ENCODE assay signal across 18 mouse cellular contexts in the genomic region with DNA sequence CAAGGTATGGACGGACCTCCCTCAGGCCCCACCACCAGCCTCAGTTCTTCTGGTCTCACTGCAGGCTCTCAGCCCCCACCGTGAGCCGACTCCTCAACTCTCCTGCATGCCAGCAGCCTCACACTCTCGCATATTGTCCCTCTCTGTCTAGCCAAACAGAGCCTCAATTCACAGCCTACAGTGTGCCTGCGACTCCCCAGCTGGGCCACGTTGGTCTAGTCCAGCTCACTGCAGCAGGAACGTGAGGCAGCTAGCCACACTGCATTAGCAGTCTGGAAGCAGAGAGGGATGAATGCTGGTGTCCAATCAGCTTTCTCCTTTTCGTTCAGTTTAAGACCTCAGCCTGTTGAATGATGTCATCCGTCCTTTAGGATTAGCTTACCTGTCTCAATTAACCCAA. TPM values are rescaled to one million over a fixed set of nuclear protein-coding genes. Genes with fewer than 3 reads are reported as not detected.
DNase-seq lines count a peak whose midpoint lies in the region; ATAC-seq and TF ChIP-seq lines count a peak whose summit lies in the region.
"Had no signal": no experiment of that assay in that cellular context is flagged by ENCODE, and none has a peak within 500 bp of the region (broad histone marks: within the 10 kb centered on the region; RNA-seq: fewer than 3 reads in every experiment).

No protein-coding gene starts in this region.

- H3K4me2 ChIP-seq in lung, embryonic 15.5 days: no peak overlapping the region
- H3K4me2 ChIP-seq in hindbrain, postnatal 0 days (ENCODE audit: low read depth, low read length): no peak overlapping the region
- H3K4me2 ChIP-seq: liver, embryonic 15.5 days had no signal

- H3K27me3 ChIP-seq in lung, embryonic 15.5 days: no peaks in the 10 kb centered on the region
- no peaks in the 10 kb centered on the region for H3K27me3 ChIP-seq in hindbrain, postnatal 0 days (ENCODE audit: insufficient read depth, low read length)
- H3K27me3 ChIP-seq: liver, embryonic 15.5 days; Patski had no signal

- no peak overlapping the region for H3K9ac ChIP-seq in lung, embryonic 15.5 days
- no peak overlapping the region for H3K9ac ChIP-seq in hindbrain, postnatal 0 days (replicated peaks; ENCODE audit: low read length)
- H3K9ac ChIP-seq: liver, embryonic 15.5 days had no signal

- TF ChIP-seq CTCF in lung, adult 2 months (IDR thresholded peaks at IDR 0.05; ENCODE audit: insufficient read depth, low read length): no peak
- no peak for TF ChIP-seq CTCF in brain, embryonic 14.5 days (IDR thresholded peaks at IDR 0.05; ENCODE audit: borderline replicate concordance, extremely low read depth, insufficient read depth, insufficient read length)
- TF ChIP-seq CTCF in hindbrain, postnatal 0 days (IDR thresholded peaks at IDR 0.05; ENCODE audit: low read depth): no peak

- no peak for TF ChIP-seq POLR2A in lung, adult 2 months (IDR thresholded peaks at IDR 0.05; ENCODE audit: borderline replicate concordance, extremely low read depth, low read depth, low read length)
- TF ChIP-seq POLR2A in brain, embryonic 14.5 days (IDR thresholded peaks at IDR 0.05; ENCODE audit: borderline replicate concordance, extremely low read depth, insufficient read depth, insufficient read length, poor library complexity, severe bottlenecking): no peak

- peaks cover 40% of the 10 kb centered on the region for H3K36me3 ChIP-seq in lung, embryonic 15.5 days
- H3K36me3 ChIP-seq in hindbrain, postnatal 0 days (ENCODE audit: insufficient read depth, low read length): peaks cover 17% of the 10 kb centered on the region
- H3K36me3 ChIP-seq: liver, embryonic 15.5 days had no signal

- peak overlapping the region; percentile 51 for H3K27ac ChIP-seq in lung, embryonic 15.5 days
- H3K27ac ChIP-seq in hindbrain, postnatal 0 days: peak overlapping the region; percentile 9; the same call in 1 of the 2 replicates
- H3K27ac ChIP-seq: heart, embryonic 10.5 days; liver, embryonic 15.5 days had no signal

- H3K9me3 ChIP-seq in lung, embryonic 15.5 days: no peaks in the 10 kb centered on the region
- no peaks in the 10 kb centered on the region for H3K9me3 ChIP-seq in hindbrain, postnatal 0 days (ENCODE audit: low read length)
- H3K9me3 ChIP-seq: heart, embryonic 10.5 days; liver, embryonic 15.5 days had no signal

- DNase-seq in frontal cortex, postnatal 14 days (ENCODE audit: low spot score in 2 of 2): no peak
- no peak for DNase-seq in lung, adult 2 months
- DNase-seq in brain, embryonic 14.5 days (ENCODE audit: low read depth): peak; percentile 43
- DNase-seq in hindbrain, postnatal 0 days (ENCODE audit: low spot score): peak; percentile 47
- DNase-seq in embryo, embryonic 10.5 days (ENCODE audit: low spot score): no peak
- no peak for DNase-seq in spleen, postnatal 10 days (ENCODE audit: low spot score in 2 of 2)
- DNase-seq: B cell, adult 2 months; cerebellum, adult 11 months; kidney, adult 11 months; kidney, postnatal 10 days; left cerebral cortex, postnatal 4 days; right cerebral cortex, postnatal 25 days; thymus, adult 2 months had no signal

- WGBS in lung, embryonic 15.5 days: 58% methylated on average over 9 of the region's 9 CpGs
- 63% methylated on average over 9 of the region's 9 CpGs for WGBS in lung, adult 2 months
- WGBS in hindbrain, postnatal 0 days: 50% methylated on average over 9 of the region's 9 CpGs

- ATAC-seq in frontal cortex, adult (ENCODE audit: low TSS enrichment): 0 out of 2 replicates have a peak, but pooled peaks have one; percentile 35
- peak; percentile 66; the same call in 1 of the 2 replicates for ATAC-seq in lung, embryonic 15.5 days (ENCODE audit: borderline replicate concordance, extremely low read depth, low FRiP score, low TSS enrichment)
- ATAC-seq in hindbrain, postnatal 0 days: peak; percentile 81; the same call in 1 of the 2 replicates
- ATAC-seq: Patski had no signal

- no peak overlapping the region for H3K4me3 ChIP-seq in lung, embryonic 15.5 days
- H3K4me3 ChIP-seq in lung, adult 2 months (replicated peaks; ENCODE audit: extremely low read depth, low read depth, low read length): no peak overlapping the region
- no peak overlapping the region for H3K4me3 ChIP-seq in hindbrain, postnatal 0 days (ENCODE audit: low read length)
- H3K4me3 ChIP-seq: heart, embryonic 10.5 days; liver, embryonic 15.5 days had no signal

- H3K4me1 ChIP-seq in lung, embryonic 15.5 days: peaks cover 30% of the 10 kb centered on the region
- H3K4me1 ChIP-seq in lung, adult 2 months (ENCODE audit: control insufficient read depth, insufficient read depth, low read length): peaks cover 19% of the 10 kb centered on the region
- H3K4me1 ChIP-seq in hindbrain, postnatal 0 days (ENCODE audit: insufficient read depth, low read length): no peaks in the 10 kb centered on the region
- H3K4me1 ChIP-seq: liver, embryonic 15.5 days had no signal

RNA-seq across cellular contexts. Expression of a gene that starts 28.1 kb away (rescaled TPM):
- polyA plus RNA-seq in lung, embryonic 15.5 days (2015; fragmentation: Nextera tagmentation; extraction: Ambion mirVana): 50.5 and 52.7 TPM in 2 replicates
- 76.2 and 128 TPM in 2 replicates for polyA plus RNA-seq in lung, adult 2 months (2012; rRNA removed)
- 24.3 and 28.3 TPM in 2 replicates for polyA plus RNA-seq in brain, embryonic 14.5 days (2012; rRNA removed)
- total RNA-seq in hindbrain, postnatal 0 days (2014; rRNA removed): 31.6 and 33.4 TPM in 2 replicates
- polyA plus RNA-seq in hindbrain, postnatal 0 days (2015; fragmentation: Nextera tagmentation; extraction: Ambion mirVana): 21.4 and 24.4 TPM in 2 replicates

Comparison
In these comparisons a context has a peak if more than half of its experiments do, and no peak if none do; other contexts are left out.
1. DNase-seq: peak in brain, embryonic 14.5 days (single experiment) and hindbrain, postnatal 0 days (single experiment); none in frontal cortex, postnatal 14 days (0 of 2), lung, adult 2 months (single experiment), embryo, embryonic 10.5 days (single experiment) and spleen, postnatal 10 days (0 of 2).
2. Peak in every context shown above with its lines, with median percentiles within 50 percentile points of each other: ATAC-seq.